Mouse (Mus musculus) heart, adult 2 months (tissue): ENCODE results near the gene Slc4a3.

Source experiments
- CTCF ChIP-seq: fragments of 200-600 bp; IDR thresholded peaks from 2 replicates; pipeline ENCODE4 v1.8.1; 2022; ENCODE audit warnings: antibody characterized with exemption, mild to moderate bottlenecking, moderate library complexity
- EP300 ChIP-seq: fragments of 200-500 bp; IDR thresholded peaks from 2 replicates; pipeline ENCODE4 v1.6.1; 2011; ENCODE audit warnings: low read depth, low read length, control low read depth; ENCODE audit not compliant: insufficient read depth
- POLR2A ChIP-seq: fragments of 200-500 bp; IDR thresholded peaks from 2 replicates; pipeline ENCODE4 v1.6.1; 2011; ENCODE audit warnings: mild to moderate bottlenecking, low read depth, low read length, control low read depth; ENCODE audit not compliant: insufficient read depth

DNA sequence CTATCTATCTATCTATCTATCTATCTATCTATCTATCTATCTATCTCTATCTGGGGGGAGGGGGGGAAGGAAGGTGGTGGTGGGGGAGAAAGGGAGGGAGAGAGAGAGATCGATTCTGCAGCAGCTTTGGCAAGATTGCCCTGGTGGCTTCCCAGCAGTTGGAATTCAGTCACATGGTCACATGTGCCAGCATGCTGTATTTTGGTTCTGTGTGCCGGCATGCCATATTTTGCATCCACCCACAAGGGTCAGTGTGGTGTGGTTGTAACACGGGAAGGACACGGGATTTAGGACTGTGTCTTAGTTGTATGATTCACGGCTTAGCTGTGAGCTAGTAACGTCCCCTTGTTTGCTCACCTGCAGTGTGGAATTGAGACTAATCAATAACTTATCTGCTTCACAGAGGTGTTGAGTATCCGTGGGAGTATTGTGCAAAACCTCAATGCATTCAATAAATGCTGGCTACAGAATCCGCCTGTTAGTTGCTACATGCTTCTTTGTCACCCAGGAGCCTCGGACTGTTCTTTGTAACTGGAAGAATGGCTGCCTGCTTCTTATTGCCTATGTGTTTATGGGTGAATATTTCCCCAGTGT lies 7.4 kb upstream of the Slc4a3 start:
- TF ChIP-seq POLR2A (no peak), CTCF (no peak), EP300 (no peak)
